Mouse (Mus musculus): Measurements from ENCODE around the gene Ear6. TPM values are rescaled to one million over a fixed set of nuclear protein-coding genes. Genes with fewer than 3 reads are reported as not detected.
"Not testable (repeated sequence)": the region's sequence is repeated elsewhere in the genome, so short reads cannot be mapped to it uniquely, and the experiment has no call there.

Ear6 gene
- total RNA-seq, 1 experiment, result not detected

- no peaks in the 10 kb centered on the region for H3K36me3 ChIP-seq (ENCODE audit: control insufficient read depth, insufficient read depth, low read length, poor library complexity, severe bottlenecking)
- H3K9ac ChIP-seq (ENCODE audit: insufficient read depth, low read depth, low read length, poor library complexity, severe bottlenecking), result no peak overlapping the region
- no peak overlapping the region for H3K27ac ChIP-seq (ENCODE audit: insufficient read depth, low read depth, low read length, poor library complexity, severe bottlenecking)
- H3K4me3 ChIP-seq (ENCODE audit: insufficient read depth in 1 of 2, low read depth in 1 of 2, low read length in 2 of 2, poor library complexity in 1 of 2, severe bottlenecking in 1 of 2), result no peak overlapping the region
- in situ Hi-C loops (cut with MboI; ENCODE audit: low sequenced_read_pairs in 2 of 2, unreplicated experiment in 2 of 2), result no loop called here
- TF ChIP-seq ZC3H11A (IDR thresholded peaks at IDR 0.05; ENCODE audit: borderline replicate concordance, low read depth, low read length) (no peak), MAFK (IDR thresholded peaks at IDR 0.05; ENCODE audit: insufficient read depth, low read depth, low read length) (no peak), ZNF384 (IDR thresholded peaks at IDR 0.05; ENCODE audit: low read depth, low read length) (no peak), HCFC1 (IDR thresholded peaks at IDR 0.05; ENCODE audit: borderline replicate concordance, insufficient read depth, low read length) (no peak), CHD2 (IDR thresholded peaks at IDR 0.05; ENCODE audit: low read depth, low read length) (no peak)
- peaks cover 0 to 4% of the 10 kb centered on the region in 2 experiments; a peak in 1 of 4 replicates for H3K4me1 ChIP-seq (ENCODE audit: control insufficient read depth in 2 of 2, insufficient read depth in 2 of 2, low read length in 2 of 2, poor library complexity in 1 of 2)
- no peak for DNase-seq (ENCODE audit: low read depth, low spot score)
- no peaks in the 10 kb centered on the region for H3K9me3 ChIP-seq (ENCODE audit: control insufficient read depth, insufficient read depth, low read depth, low read length)
Measured at GRCm38 (mm10) chr14:51842250-51842649, 11.2 kb upstream of the Ear6 start.

- Histone ChIP-seq H3K9me3 (ENCODE audit: control insufficient read depth, insufficient read depth, low read depth, low read length) (no peaks in the 10 kb centered on the region), H3K36me3 (ENCODE audit: control insufficient read depth, insufficient read depth, low read length, poor library complexity, severe bottlenecking) (no peaks in the 10 kb centered on the region), H3K4me3 (ENCODE audit: insufficient read depth in 1 of 2, low read depth in 1 of 2, low read length in 2 of 2, poor library complexity in 1 of 2, severe bottlenecking in 1 of 2) (no peak overlapping the region), H3K4me1 (ENCODE audit: control insufficient read depth in 2 of 2, insufficient read depth in 2 of 2, low read length in 2 of 2, poor library complexity in 1 of 2) (peaks cover 0 to 4% of the 10 kb centered on the region in 2 experiments; a peak in 1 of 4 replicates), H3K27ac (ENCODE audit: insufficient read depth, low read depth, low read length, poor library complexity, severe bottlenecking) (no peak overlapping the region), H3K9ac (ENCODE audit: insufficient read depth, low read depth, low read length, poor library complexity, severe bottlenecking) (no peak overlapping the region)
- TF ChIP-seq CHD2 (IDR thresholded peaks at IDR 0.05; ENCODE audit: low read depth, low read length) (no peak), ZNF384 (IDR thresholded peaks at IDR 0.05; ENCODE audit: low read depth, low read length) (no peak)
- DNase-seq (ENCODE audit: low read depth, low spot score), result no peak
- in situ Hi-C loops (cut with MboI; ENCODE audit: low sequenced_read_pairs in 2 of 2, unreplicated experiment in 2 of 2), result no loop called here
Measured at GRCm38 (mm10) chr14:51842781-51843180, 10.7 kb upstream of the Ear6 start.

- H3K9me3 ChIP-seq (ENCODE audit: control insufficient read depth, insufficient read depth, low read depth, low read length), result no peaks in the 10 kb centered on the region
- no peaks in the 10 kb centered on the region for H3K36me3 ChIP-seq (ENCODE audit: control insufficient read depth, insufficient read depth, low read length, poor library complexity, severe bottlenecking)
- no peak overlapping the region for H3K4me3 ChIP-seq (ENCODE audit: insufficient read depth in 1 of 2, low read depth in 1 of 2, low read length in 2 of 2, poor library complexity in 1 of 2, severe bottlenecking in 1 of 2)
- no peak overlapping the region for H3K27ac ChIP-seq (ENCODE audit: insufficient read depth, low read depth, low read length, poor library complexity, severe bottlenecking)
- DNase-seq (ENCODE audit: low read depth, low spot score), result no peak
- peaks cover 0 to 4% of the 10 kb centered on the region in 2 experiments; a peak in 1 of 4 replicates for H3K4me1 ChIP-seq (ENCODE audit: control insufficient read depth in 2 of 2, insufficient read depth in 2 of 2, low read length in 2 of 2, poor library complexity in 1 of 2)
- no peak overlapping the region for H3K9ac ChIP-seq (ENCODE audit: insufficient read depth, low read depth, low read length, poor library complexity, severe bottlenecking)
- TF ChIP-seq CHD2 (IDR thresholded peaks at IDR 0.05; ENCODE audit: low read depth, low read length) (no peak), HCFC1 (IDR thresholded peaks at IDR 0.05; ENCODE audit: borderline replicate concordance, insufficient read depth, low read length) (no peak), ZNF384 (IDR thresholded peaks at IDR 0.05; ENCODE audit: low read depth, low read length) (no peak), MAFK (IDR thresholded peaks at IDR 0.05; ENCODE audit: insufficient read depth, low read depth, low read length) (no peak), ZC3H11A (IDR thresholded peaks at IDR 0.05; ENCODE audit: borderline replicate concordance, low read depth, low read length) (no peak)
- in situ Hi-C loops (cut with MboI; ENCODE audit: low sequenced_read_pairs in 2 of 2, unreplicated experiment in 2 of 2), result no loop called here
Measured at GRCm38 (mm10) chr14:51843882-51844281, 9.6 kb upstream of the Ear6 start.

GRCm38 (mm10) chr14:51846566-51846965 lies 6.9 kb upstream of the Ear6 start:
- Histone ChIP-seq H3K9ac (ENCODE audit: insufficient read depth, low read depth, low read length, poor library complexity, severe bottlenecking) (no peak overlapping the region), H3K4me3 (ENCODE audit: insufficient read depth in 1 of 2, low read depth in 1 of 2, low read length in 2 of 2, poor library complexity in 1 of 2, severe bottlenecking in 1 of 2) (no peak overlapping the region), H3K4me1 (ENCODE audit: control insufficient read depth in 2 of 2, insufficient read depth in 2 of 2, low read length in 2 of 2, poor library complexity in 1 of 2) (peaks cover 0 to 2% of the 10 kb centered on the region in 2 experiments; a peak in 1 of 4 replicates), H3K36me3 (ENCODE audit: control insufficient read depth, insufficient read depth, low read length, poor library complexity, severe bottlenecking) (no peaks in the 10 kb centered on the region), H3K27ac (ENCODE audit: insufficient read depth, low read depth, low read length, poor library complexity, severe bottlenecking) (no peak overlapping the region), H3K9me3 (ENCODE audit: control insufficient read depth, insufficient read depth, low read depth, low read length) (no peaks in the 10 kb centered on the region)
- no peak for TF ChIP-seq MAFK (IDR thresholded peaks at IDR 0.05; ENCODE audit: insufficient read depth, low read depth, low read length)
- no peak for TF ChIP-seq ZC3H11A (IDR thresholded peaks at IDR 0.05; ENCODE audit: borderline replicate concordance, low read depth, low read length)
- no peak for TF ChIP-seq CHD2 (IDR thresholded peaks at IDR 0.05; ENCODE audit: low read depth, low read length)
- TF ChIP-seq HCFC1 (IDR thresholded peaks at IDR 0.05; ENCODE audit: borderline replicate concordance, insufficient read depth, low read length), result no peak
- in situ Hi-C loops (cut with MboI; ENCODE audit: low sequenced_read_pairs in 2 of 2, unreplicated experiment in 2 of 2), result no loop called here
- no peak for DNase-seq (ENCODE audit: low read depth, low spot score)

GRCm38 (mm10) chr14:51851006-51851405 lies 2.5 kb upstream of the Ear6 start:
- in situ Hi-C loops (cut with MboI; ENCODE audit: low sequenced_read_pairs in 2 of 2, unreplicated experiment in 2 of 2); H3K36me3 ChIP-seq (ENCODE audit: control insufficient read depth, insufficient read depth, low read length, poor library complexity, severe bottlenecking); H3K4me1 ChIP-seq (ENCODE audit: control insufficient read depth in 2 of 2, insufficient read depth in 2 of 2, low read length in 2 of 2, poor library complexity in 1 of 2); DNase-seq (ENCODE audit: low read depth, low spot score); H3K4me3 ChIP-seq (ENCODE audit: insufficient read depth in 1 of 2, low read depth in 1 of 2, low read length in 2 of 2, poor library complexity in 1 of 2, severe bottlenecking in 1 of 2); H3K9ac ChIP-seq (ENCODE audit: insufficient read depth, low read depth, low read length, poor library complexity, severe bottlenecking); H3K27ac ChIP-seq (ENCODE audit: insufficient read depth, low read depth, low read length, poor library complexity, severe bottlenecking); H3K9me3 ChIP-seq (ENCODE audit: control insufficient read depth, insufficient read depth, low read depth, low read length): not testable (repeated sequence)

- H3K9me3 ChIP-seq (ENCODE audit: control insufficient read depth, insufficient read depth, low read depth, low read length); H3K36me3 ChIP-seq (ENCODE audit: control insufficient read depth, insufficient read depth, low read length, poor library complexity, severe bottlenecking); H3K27ac ChIP-seq (ENCODE audit: insufficient read depth, low read depth, low read length, poor library complexity, severe bottlenecking); H3K4me3 ChIP-seq (ENCODE audit: insufficient read depth in 1 of 2, low read depth in 1 of 2, low read length in 2 of 2, poor library complexity in 1 of 2, severe bottlenecking in 1 of 2); in situ Hi-C loops (cut with MboI; ENCODE audit: low sequenced_read_pairs in 2 of 2, unreplicated experiment in 2 of 2); H3K9ac ChIP-seq (ENCODE audit: insufficient read depth, low read depth, low read length, poor library complexity, severe bottlenecking); DNase-seq (ENCODE audit: low read depth, low spot score); H3K4me1 ChIP-seq (ENCODE audit: control insufficient read depth in 2 of 2, insufficient read depth in 2 of 2, low read length in 2 of 2, poor library complexity in 1 of 2): not testable (repeated sequence)
Measured at GRCm38 (mm10) chr14:51855280-51855679, 1.8 kb downstream of the Ear6 start.

GRCm38 (mm10) chr14:51863603-51864002 lies 10.1 kb downstream of the Ear6 start:
- H3K9me3 ChIP-seq (ENCODE audit: control insufficient read depth, insufficient read depth, low read depth, low read length); H3K9ac ChIP-seq (ENCODE audit: insufficient read depth, low read depth, low read length, poor library complexity, severe bottlenecking); H3K36me3 ChIP-seq (ENCODE audit: control insufficient read depth, insufficient read depth, low read length, poor library complexity, severe bottlenecking); in situ Hi-C loops (cut with MboI; ENCODE audit: low sequenced_read_pairs in 2 of 2, unreplicated experiment in 2 of 2); H3K27ac ChIP-seq (ENCODE audit: insufficient read depth, low read depth, low read length, poor library complexity, severe bottlenecking); DNase-seq (ENCODE audit: low read depth, low spot score); H3K4me1 ChIP-seq (ENCODE audit: control insufficient read depth in 2 of 2, insufficient read depth in 2 of 2, low read length in 2 of 2, poor library complexity in 1 of 2); H3K4me3 ChIP-seq (ENCODE audit: insufficient read depth in 1 of 2, low read depth in 1 of 2, low read length in 2 of 2, poor library complexity in 1 of 2, severe bottlenecking in 1 of 2): not testable (repeated sequence)

Data from ES-E14 (cell line).